Mouse (Mus musculus) midbrain, embryonic 12.5 days (tissue): ENCODE data around the gene Plk2. TPM values are rescaled to one million over a fixed set of nuclear protein-coding genes. Genes with fewer than 3 reads are reported as not detected.

ENCODE experiments used
- ATAC-seq: fragments of 200-750 bp; cut with Nextera tagmentation; 2 replicates; pipeline ENCODE4 v1.8.0; 2017; ENCODE audit warnings: low read depth, moderate TSS enrichment, moderate library complexity; ENCODE audit not compliant: low FRiP score
- H3K27ac ChIP-seq: fragments of 300-500 bp; sonication (generic); replicated peaks from 2 replicates; pipeline ENCODE4 v1.5.1; 2016; ENCODE audit warnings: mild to moderate bottlenecking
- H3K27me3 ChIP-seq: fragments of 300-500 bp; sonication (generic); 2 replicates; pipeline ENCODE4 v1.6.1; 2016; ENCODE audit warnings: mild to moderate bottlenecking
- H3K36me3 ChIP-seq: fragments of 300-500 bp; sonication (generic); 2 replicates; pipeline ENCODE4 v1.6.1; 2016
- H3K4me1 ChIP-seq: fragments of 300-500 bp; sonication (generic); 2 replicates; pipeline ENCODE4 v1.6.1; 2016
- H3K4me2 ChIP-seq: fragments of 300-500 bp; sonication (generic); replicated peaks from 2 replicates; pipeline ENCODE4 v1.6.1; 2016; ENCODE audit warnings: mild to moderate bottlenecking, moderate library complexity
- H3K4me3 ChIP-seq: fragments of 300-500 bp; sonication (generic); 2 replicates; pipeline ENCODE4 v1.5.1; 2016; ENCODE audit warnings: mild to moderate bottlenecking
- H3K9ac ChIP-seq: fragments of 300-500 bp; sonication (generic); replicated peaks from 2 replicates; pipeline ENCODE4 v1.6.1; 2016; ENCODE audit warnings: mild to moderate bottlenecking, moderate library complexity
- H3K9me3 ChIP-seq: fragments of 300-500 bp; sonication (generic); 2 replicates; pipeline ENCODE4 v1.6.1; 2016; ENCODE audit warnings: mild to moderate bottlenecking
- WGBS: fragments of 180-500 bp; shearing (Covaris S2); methylation state at CpG from one replicate; pipeline ENCODE4 v1.1.7; 2016; 5-methylcytosine and 5-hydroxymethylcytosine counted together
- polyA plus RNA-seq: library from polyadenylated mRNA; unstranded; fragments of >200 nt; fragmentation: Nextera tagmentation; extraction: Ambion mirVana; gene quantifications from 2 replicates; pipeline ENCODE4 v1.2.1, GENCODE M21; 2016

Gene Plk2
- polyA plus RNA-seq, 1 experiment from 2014 or later: 114 TPM

- no peak overlapping the region for H3K9ac ChIP-seq
- no peak overlapping the region for H3K27ac ChIP-seq
- ATAC-seq: no peak
- 55% methylated on average over 4 of the region's 4 CpGs for WGBS
- no peak overlapping the region for H3K4me2 ChIP-seq
- H3K36me3 ChIP-seq: no peaks in the 10 kb centered on the region
- peaks cover 4% of the 10 kb centered on the region; the same call in 1 of the 2 replicates for H3K4me1 ChIP-seq
- no peak overlapping the region for H3K4me3 ChIP-seq
- H3K27me3 ChIP-seq: peaks cover 38% of the 10 kb centered on the region
- no peaks in the 10 kb centered on the region for H3K9me3 ChIP-seq
Measured at GRCm38 (mm10) chr13:110450056-110450455, 55.2 kb downstream of the Plk2 start.

Other genes starting within 250 kb of the Plk2 start
- 87.8 and 90.8 TPM in 2 replicates for gene Rab3c, start 114.0 kb upstream of the Plk2 start, polyA plus RNA-seq
- 0.17 TPM in 1 of 2 replicates, not detected in the other for gene Gapt, start 37.8 kb upstream of the Plk2 start, polyA plus RNA-seq